Mouse (Mus musculus) liver (tissue): ENCODE data around the gene Clic3.

ENCODE experiments used
- DNase-seq: peaks from one replicate; pipeline ENCODE4 v3.0.0-alpha.2; 2020; ENCODE audit warnings: mixed read lengths

Gene Clic3

GRCm38 (mm10) chr2:25450853-25451647 lies 5.6 kb upstream of the Clic3 start:
- no peak for DNase-seq

- no peak for DNase-seq
Measured at GRCm38 (mm10) chr2:25452951-25453350, 3.7 kb upstream of the Clic3 start.

- no peak for DNase-seq
Measured at GRCm38 (mm10) chr2:25457022-25457896, 621 bp downstream of the Clic3 start.

- DNase-seq = no peak
Measured at GRCm38 (mm10) chr2:25458911-25459310, 2.3 kb downstream of the Clic3 start.

- no peak for DNase-seq
Measured at GRCm38 (mm10) chr2:25460135-25460534, 3.5 kb downstream of the Clic3 start.

- peak; percentile 94 for DNase-seq
Measured at GRCm38 (mm10) chr2:25460551-25461309, 4.1 kb downstream of the Clic3 start, which contains the start of gene Paxx. TSS of gene Paxx (minus strand) at chr2:25461094.

GRCm38 (mm10) chr2:25461407-25461806 lies 4.8 kb downstream of the Clic3 start:
- no peak for DNase-seq

GRCm38 (mm10) chr2:25463630-25464029 lies 7.0 kb downstream of the Clic3 start:
- DNase-seq = no peak

- DNase-seq = no peak
Measured at GRCm38 (mm10) chr2:25465256-25465655, 8.6 kb downstream of the Clic3 start.

- DNase-seq = peak; percentile 20
Measured at GRCm38 (mm10) chr2:25465816-25466635, 9.4 kb downstream of the Clic3 start.

GRCm38 (mm10) chr2:25467606-25468303 lies 11.1 kb downstream of the Clic3 start:
- DNase-seq = no peak

GRCm38 (mm10) chr2:25468962-25469915 lies 12.6 kb downstream of the Clic3 start:
- DNase-seq = no peak

- DNase-seq = no peak
Measured at GRCm38 (mm10) chr2:25469969-25470368, 13.3 kb downstream of the Clic3 start, which contains the start of gene Ptgds. TSS of gene Ptgds (minus strand) at chr2:25470046.

GRCm38 (mm10) chr2:25472550-25472949 lies 15.9 kb downstream of the Clic3 start:
- DNase-seq = no peak

GRCm38 (mm10) chr2:25477541-25477940 lies 20.9 kb downstream of the Clic3 start:
- DNase-seq = no peak

- no peak for DNase-seq
Measured at GRCm38 (mm10) chr2:25477967-25478675, 21.5 kb downstream of the Clic3 start.

- no peak for DNase-seq
Measured at GRCm38 (mm10) chr2:25479551-25480311, 23.1 kb downstream of the Clic3 start.

- no peak for DNase-seq
Measured at GRCm38 (mm10) chr2:25480541-25480940, 23.9 kb downstream of the Clic3 start.

GRCm38 (mm10) chr2:25482969-25483368 lies 26.3 kb downstream of the Clic3 start:
- DNase-seq = peak; percentile 74
